Mouse (Mus musculus) natural killer cell, adult 2 months (primary cell): Measurements from ENCODE around the gene Icmt.

ENCODE experiments used
- DNase-seq, 2 experiments: peaks; one replicate each; pipeline ENCODE4 v3.0.0; 2022; ENCODE audit warnings: low spot score in 2 of 2

The Icmt gene

DNA sequence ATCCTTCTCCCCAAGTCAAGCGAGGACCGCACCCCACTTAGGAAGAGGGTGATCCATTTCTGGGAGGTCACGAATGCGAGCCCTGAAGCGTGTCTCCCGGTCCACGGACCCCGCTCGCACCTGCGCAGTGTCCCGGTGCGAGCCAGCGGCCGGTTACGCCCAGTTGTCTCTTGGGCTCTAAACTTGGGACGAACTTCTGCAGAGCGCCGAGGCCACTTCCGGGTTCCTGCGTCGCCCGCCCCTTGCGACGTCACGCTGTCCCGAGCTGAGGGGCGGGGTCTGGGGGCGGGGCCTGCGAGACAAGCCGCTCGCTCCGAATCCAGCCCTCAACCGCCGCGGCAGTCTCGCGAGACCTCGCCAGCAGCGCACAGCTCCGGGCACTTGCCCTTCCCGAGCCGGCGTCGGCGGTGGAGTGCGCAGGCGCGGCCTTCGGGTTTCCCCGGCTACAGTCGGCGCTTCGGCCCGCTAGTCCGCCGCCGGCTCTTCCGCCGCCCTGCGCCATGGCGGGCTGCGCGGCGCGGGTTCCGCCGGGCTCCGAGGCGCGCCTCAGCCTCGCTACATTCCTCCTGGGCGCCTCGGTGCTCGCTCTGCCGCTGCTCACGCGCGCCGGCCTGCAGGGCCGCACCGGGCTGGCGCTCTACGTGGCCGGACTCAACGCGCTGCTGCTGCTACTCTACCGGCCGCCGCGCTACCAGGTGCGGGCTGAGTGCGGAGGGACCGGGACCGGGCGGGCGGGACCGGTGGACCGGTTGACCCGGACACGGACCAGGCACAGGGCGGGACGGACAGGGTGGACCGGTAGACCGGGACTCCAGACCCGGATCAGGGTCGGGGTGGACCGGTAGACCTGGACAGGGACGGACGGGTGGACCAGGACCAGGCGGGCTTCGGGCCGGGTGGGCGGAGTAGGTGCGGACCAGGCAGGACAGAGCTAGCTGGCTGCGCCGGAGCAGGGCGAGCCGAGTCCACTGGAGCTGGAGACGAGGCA is at the start of gene Icmt:
TSS of gene Icmt (plus strand) at position 354 of the 988 bp plus-strand sequence.
- DNase-seq: peak; percentile 99 to 100

DNA sequence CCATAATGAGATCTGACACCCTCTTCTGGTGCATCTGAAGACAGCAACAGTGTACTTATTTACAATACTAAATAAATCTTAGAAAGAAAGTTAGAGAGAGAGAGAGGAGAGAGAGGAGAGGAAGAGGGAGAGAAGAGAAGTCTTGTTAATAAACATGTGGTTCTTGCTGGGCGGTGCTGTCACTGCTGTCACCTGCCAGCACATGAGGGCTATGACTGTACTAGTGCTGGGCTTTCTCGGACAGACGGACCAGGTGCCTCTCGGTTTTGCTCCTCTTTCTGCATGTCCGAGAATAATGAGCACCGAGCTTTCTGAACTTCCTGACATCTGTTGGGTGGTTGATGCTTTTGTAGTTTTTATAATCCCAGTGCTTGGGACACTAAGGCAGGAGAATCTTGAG is 46.4 kb upstream of the Icmt start:
- no peak for DNase-seq

DNA sequence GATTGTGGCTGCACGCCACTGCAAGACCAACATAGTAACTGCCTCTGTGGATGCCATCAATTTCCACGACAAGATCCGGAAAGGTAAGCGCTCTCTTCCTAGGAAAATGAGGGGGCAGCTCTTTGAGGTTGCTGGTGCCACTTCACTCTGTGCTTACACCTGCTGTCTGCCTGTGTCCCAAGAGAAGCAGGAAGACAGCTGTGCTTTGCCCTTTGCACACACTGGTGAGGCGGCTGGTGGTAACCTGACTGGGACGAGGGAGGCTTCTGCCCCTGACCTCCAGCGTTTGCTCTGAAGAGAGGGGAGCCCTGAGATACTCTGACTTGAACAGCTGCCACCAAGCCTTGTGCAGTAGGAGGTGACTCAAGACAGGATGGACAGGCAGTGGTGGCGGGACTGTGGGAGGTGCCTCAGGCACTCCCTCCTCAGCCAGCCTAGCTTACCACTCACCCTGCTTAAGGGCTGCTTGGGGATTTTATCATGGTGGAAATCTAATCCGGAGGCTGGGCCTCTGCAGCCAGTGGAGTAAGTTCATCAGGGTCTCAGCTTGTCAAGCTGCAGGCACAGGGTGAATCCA is 43.8 kb upstream of the Icmt start:
- DNase-seq: no peak

DNA sequence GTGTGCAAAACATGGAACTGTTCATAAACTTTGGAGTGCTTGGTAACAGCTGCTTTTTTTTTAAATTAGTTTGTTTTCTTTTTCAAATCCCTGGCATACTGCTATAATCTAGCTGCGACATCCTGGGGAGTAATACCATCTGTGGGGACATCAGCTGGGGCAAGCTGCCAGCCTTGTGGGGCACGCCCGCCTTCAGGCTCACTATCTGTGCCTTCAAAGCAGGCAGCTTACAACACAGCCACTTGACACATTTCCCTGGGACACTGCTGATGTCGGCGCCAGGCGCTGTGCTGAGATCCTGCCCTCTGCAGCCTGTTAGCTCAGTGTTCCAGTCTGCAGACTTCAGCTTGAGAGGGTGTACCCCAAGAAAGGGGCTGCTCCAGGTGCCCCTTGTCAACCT is 40.0 kb upstream of the Icmt start:
- DNase-seq: no peak

DNA sequence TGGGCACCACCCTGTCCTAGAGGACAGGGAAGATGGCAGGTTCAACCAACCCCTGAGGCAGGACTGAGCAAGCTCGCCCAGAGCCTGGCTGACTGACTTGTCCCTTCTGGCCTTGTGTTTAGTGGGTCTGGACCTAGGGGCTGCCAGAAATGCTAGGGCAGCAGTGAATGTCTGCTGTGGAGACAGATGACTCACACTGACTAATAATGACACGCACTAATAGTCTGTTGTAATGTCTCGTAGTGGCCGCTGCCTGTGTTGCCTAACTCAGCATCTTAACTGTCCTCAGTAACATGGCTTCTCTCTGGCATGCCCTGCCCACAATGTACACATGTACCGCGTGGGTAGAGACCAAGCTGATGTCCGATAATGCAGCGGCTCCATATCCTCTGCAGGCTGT is 36.6 kb upstream of the Icmt start:
- no peak for DNase-seq

DNA sequence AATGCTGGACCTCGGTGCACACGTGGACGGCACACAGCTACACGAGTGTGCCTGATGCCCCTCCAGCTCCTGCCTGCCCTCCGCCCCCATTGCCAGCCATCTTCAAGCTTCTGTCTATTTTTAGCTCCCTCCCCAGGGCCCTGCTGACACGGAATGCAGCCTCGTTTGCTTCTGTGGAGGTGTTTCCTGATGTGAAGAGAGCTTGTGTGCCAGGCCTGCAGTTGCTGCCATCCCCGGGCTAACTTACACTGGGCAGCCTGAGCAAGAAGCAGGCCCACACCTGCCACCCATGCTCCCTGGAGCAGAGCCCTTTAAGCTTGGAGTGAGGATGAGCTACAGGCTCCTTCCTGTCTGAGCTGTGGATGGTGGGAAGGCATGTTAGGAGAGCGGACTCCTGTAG is 34.8 kb upstream of the Icmt start:
- DNase-seq: no peak

DNA sequence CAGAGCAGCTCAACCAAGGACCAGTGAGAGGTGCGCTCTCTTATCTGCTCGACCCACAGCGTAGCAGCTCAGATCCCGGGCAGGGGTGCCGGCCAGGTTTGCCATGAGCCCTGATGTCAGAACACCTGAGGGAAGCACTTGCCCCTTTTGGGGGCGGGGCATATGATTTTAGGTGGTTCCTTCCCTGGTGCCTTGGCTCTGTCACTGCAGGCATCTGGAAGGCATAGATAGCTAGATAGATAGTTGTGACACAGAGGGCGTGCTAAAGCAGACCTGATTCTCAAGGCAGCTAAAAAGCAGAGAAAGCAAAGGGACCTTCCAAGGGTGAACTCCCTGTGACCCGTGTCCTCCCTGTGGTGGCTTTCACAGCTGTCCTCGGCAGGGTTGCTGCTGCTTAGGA is 33.9 kb upstream of the Icmt start:
- DNase-seq: no peak

DNA sequence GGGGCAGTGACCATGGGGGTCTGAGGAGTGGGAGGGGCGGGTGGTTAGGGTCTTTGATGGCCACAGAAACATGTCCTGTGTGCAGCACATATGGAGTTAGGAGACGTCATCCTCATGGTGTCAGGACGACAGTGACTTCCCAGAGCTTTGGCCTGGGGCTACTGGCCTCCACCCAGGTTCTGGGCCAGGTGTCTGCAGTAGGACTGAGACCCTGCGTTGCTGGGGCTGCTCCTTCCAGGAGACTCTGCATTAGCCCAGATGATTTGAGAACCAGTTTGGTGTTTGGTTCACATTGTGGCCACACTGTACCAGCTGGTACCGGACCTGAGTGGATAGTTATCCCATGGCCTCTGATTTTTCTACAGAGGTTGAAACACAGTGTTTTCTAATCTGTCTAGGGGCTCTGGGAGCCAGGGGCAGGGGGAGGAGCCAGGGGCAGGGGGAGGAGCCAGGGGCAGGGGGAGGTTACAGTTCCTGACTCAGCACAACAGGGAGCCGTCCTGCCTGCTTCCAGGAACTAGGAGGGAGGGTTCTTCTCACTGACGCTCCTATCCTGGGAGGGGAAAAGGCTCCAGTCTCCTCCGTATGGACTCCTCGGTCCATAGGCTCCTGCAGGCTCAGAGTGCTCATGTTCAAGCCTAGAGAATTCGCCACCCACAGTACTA is 33.4 kb upstream of the Icmt start:
- DNase-seq: no peak

DNA sequence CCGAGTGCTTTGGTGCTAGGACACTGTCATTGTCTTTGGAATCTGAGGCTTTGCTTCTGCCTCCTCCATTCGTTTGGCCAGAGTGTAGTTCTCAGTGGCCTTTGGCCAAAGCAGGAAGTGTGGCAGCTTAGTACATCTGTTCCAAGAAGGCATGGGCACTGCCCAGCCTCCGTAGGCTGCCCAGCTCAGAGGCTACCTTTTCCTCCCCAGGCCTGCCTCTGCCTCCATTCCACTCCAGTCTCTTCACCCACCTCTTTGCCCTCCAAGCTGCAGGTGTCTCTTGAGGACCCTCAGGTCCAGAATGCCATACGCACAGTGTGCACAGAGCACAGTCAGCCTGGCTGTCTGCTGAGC is 32.9 kb upstream of the Icmt start:
- DNase-seq: no peak

DNA sequence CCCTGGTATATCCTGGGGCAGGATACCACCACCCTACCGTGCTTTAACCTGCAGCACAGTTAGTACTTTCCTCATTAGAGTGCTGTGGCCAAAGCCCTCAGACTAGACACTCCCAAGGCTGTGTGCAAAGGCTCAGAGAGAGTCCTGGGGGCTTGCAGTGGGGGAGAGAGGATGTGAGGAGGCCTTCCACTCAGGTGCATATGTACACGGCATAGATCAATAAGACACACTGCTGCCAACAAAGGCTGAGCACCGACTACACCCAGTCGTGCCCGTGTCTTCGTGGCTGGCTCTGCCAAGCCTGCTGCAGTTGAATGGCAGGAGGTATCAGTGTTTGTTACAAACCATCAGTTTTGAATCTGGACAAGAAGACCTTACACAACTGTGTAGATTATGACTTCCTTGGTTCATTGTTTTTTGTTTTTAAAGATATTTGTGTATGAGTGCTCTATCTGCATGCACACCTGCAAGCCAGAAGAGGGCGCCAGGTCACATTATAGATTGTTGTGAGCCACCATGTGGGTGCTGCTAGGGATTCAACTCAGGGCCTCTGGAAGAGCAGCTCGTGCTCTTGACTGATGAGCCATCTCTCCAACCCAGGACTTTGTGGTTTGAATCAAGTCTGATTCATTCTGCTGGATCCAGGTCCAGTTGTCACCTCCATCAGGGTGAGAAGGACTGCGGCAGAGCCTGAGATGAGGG is 32.0 kb upstream of the Icmt start:
- DNase-seq: no peak

DNA sequence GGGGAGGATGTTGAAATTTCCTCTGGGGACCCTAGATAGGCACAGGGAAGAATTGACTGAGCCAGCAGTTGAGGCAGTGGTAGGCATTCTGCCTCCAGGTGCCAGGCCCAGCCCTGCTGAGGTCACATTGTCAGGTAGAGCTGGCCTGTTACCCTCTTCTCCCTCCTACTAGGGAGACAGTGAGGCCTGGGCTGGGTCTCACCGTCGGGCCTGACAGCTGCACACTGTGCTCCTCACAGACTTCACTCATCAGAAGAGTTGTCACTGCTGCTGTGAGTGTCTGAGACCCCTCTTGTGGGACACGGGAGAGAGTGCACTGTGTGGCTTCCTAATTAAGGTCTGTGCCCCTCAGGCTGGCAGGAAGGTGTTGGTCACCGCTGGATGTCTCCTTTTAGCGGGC is 31.2 kb upstream of the Icmt start:
- no peak for DNase-seq

DNA sequence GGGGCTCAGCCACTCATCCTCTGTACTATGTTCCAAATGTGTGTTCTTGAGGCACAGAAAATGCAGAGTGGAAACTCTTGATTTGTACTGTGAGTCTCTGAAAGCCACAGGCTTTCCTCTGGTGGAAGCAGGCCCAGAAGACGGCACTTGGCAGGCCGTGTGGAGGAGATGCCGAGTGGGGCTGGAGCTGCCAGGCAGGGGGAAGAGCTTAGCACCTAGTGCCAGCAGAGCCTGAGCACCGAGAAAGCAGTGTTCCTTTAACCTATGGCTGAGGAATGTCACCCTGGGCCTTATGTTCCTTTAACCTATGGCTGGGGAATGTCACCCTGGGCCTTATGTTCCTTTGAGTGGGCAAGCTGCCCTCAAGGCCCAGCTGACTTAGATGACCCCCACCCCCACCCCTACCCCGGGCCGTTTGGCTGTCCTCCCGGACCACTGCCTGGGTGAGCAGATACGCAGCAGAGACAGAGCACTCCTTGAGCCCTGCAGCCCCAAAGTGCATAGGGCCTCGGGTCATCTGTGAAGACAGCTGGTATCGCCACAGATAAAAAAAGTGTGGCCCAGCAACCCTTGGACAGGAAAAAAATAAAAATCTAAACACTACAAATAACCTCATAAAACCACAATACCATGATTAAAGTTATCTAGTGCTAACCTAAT is 30.7 kb upstream of the Icmt start:
- no peak for DNase-seq

DNA sequence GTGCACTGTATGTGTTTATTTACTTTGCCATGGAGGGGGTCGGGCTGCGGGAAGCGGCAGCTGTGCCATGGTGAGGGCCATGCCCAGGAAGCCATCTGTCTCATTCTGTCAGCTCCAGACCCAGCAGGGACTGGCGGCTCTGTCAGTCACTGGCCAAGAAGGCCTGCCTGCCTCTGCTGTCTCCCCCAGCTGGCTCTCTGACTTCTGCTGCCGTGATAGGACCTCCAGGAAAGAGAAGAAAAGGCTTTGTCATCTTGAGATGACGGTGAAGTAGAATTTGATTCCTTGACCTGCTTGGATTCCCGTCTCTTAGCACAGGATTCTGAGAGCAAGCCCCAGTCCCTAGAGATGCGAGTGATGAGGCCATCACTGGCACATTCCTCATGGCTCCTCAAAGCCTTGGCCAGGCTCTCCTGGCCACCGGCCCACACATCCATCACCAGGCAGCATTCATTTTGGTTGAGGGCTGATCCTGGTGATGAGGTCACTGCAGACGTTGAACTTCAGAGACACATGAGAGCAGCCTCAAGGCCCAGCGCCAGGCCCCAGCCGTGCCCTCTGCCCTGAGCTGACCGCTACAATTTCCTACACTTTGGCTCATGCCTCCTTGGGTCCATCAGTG is 29.2 kb upstream of the Icmt start:
- no peak for DNase-seq

DNA sequence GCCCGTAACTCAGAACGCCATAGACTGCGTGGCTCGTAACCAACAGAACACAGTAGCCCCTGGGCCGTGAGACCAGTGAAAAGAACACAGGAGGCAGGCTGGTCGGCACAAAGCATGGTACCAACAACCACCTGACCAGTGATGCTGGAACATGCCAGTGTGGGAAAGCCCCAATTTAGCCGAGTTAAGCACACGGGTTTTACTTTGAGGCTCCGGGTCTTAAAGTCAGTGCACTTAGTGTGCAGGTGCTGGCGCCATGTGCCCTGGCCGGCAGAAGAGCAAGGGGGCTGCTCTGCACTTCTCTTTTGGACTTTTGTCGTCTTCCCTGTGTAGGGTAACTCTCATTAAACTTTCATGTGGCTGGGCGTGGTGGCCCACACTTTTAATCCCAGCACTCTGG is 27.1 kb upstream of the Icmt start:
- no peak for DNase-seq

DNA sequence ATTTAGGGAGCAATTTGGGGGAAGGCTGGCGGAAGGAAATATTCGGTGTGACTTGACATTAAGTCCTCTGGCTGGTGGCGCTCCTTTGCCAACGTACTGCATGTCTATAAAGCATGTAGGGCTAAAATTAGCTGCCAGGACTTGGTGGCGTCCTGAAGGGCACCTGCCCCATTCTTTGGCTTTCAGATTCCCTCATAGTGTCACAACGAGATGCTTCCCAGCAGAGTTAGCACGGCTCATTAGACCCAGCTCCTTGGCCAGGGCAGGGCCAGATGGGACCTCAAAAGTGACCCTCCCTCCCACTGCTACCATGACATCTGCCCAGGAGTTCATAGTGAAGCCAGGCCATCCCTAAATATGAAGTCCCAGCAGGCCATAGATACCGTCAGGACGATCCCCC is 26.4 kb upstream of the Icmt start:
- DNase-seq: no peak

DNA sequence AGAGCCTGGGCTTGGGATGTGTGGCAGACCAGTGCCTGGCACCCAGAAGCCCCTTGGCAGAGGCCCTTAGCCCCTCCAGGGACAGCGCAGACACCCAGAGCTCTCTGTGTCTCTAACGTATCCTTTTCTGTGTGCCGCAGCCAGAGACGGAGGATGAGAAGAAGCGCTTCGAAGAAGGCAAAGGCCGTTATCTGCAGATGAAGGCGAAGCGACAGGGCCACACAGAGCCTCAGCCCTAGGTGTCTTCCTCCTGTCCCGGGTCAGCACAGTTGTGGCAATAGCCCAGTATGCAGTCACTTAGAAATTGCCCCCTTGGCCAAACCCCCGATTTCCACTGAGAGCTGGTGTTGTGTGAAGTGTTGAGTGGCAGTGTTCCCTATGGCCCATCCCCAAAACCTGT is 25.7 kb upstream of the Icmt start:
- no peak for DNase-seq

DNA sequence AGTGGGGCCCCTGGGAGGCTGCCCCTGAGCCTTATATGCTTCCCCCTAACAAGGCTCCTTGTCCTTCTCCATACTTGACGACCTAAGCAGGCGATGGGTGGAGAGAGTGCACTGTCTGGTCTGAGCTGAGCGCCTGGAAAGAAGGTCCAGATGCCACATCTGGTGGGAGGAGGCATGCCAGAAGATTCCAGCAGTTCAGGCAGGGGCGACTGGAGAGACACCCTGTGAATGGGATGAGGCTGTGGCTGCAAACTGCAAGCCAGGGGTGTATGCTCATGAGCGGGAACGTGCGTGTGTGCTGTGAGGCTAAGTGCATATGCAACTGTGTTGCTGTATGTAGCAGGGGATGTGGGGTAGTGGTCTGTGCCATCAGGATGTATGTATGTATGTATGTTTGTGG is 25.0 kb upstream of the Icmt start:
- DNase-seq: no peak

DNA sequence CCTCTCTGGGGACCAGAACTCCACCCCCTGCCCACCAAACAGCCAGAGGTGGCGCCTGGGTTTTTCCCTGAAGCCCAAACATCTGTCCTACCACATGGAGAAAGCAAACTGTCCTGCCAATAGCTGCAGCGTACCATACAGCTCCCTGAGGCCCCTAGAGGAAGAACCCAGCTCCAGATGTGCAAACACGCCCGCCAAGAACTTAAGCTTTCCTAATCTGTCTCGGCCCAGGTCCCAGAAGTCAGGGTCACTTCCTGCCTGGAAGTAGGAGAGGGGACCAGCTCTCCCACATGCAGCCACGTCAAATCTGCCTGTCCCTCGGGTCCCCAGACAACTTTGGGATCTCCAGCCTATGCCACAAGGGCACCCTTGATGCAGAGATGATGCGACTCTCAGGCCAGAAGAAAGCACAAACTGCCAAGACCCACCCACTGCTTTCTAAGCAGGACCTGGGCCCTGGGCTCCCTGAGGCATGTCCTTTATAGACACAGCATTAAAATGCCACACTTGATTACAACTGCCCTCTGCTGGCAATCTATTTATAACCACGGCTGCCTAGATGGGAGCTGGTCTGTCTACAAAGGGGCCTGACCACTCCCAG is 24.5 kb upstream of the Icmt start:
- DNase-seq: no peak

DNA sequence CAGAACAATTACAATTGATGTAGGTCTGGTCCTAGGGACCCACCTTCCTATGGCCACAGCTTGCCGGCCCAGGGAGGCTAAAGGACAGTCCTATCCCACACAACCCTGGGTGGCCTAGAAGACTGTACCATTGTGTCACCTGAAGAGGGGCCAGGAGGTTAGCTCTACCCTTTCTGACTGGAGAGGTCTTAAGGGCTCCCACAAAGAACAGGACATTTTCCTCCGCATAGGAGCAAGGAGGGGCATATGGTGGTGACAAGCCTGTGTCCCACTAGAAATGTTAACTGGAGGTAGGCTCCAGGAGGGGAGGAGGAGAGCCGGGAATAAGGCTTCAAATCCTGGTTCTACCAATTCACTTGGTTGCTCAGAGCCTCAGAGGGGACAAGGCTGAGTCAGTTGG is 23.8 kb upstream of the Icmt start:
- DNase-seq: no peak

DNA sequence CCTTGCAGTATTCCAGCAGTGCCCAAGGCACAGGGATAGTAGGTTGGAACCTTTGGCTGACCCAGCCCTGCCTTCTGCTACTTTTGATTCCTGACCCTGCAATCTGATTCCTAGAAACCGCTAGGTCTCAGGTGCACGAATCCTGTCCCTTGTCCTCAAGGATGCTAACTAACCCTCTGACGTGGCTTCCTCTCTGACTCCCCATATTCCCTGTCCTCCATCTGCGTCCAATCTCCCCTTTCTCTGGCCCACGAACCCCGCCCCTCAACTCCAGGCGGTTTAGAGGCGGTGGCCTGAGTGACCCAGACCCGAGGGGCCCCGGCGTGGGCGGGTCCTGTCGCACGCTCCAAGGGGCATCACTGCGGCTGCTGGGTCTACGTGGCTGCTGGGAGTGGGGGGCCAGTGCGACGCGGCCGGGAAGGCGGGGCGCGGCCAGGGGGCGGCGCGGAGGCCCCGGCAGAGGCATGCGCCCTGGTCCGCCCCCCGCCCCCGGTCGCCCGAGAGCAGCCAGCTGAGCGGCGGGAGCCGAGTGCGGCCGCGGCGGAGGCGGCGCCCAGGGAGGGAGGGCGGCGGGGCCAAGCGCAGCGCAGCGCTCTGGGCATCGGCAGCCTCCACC is 23.3 kb upstream of the Icmt start, which contains the start of gene Gpr153:
TSS of gene Gpr153 (plus strand) at position 612 of the 616 bp plus-strand sequence.
- no peak for DNase-seq
